Mouse (Mus musculus): ENCODE measurements at regions not wholly inside any gene's neighbourhood (a gene's known extent, or its start where the extent isn't known, plus 50 kb on each side); places are given as distances from the start of the nearest gene placed in this dataset.
A peak's percentile ranks its signal among the peaks of the same experiment; 100 is the strongest.

DNA sequence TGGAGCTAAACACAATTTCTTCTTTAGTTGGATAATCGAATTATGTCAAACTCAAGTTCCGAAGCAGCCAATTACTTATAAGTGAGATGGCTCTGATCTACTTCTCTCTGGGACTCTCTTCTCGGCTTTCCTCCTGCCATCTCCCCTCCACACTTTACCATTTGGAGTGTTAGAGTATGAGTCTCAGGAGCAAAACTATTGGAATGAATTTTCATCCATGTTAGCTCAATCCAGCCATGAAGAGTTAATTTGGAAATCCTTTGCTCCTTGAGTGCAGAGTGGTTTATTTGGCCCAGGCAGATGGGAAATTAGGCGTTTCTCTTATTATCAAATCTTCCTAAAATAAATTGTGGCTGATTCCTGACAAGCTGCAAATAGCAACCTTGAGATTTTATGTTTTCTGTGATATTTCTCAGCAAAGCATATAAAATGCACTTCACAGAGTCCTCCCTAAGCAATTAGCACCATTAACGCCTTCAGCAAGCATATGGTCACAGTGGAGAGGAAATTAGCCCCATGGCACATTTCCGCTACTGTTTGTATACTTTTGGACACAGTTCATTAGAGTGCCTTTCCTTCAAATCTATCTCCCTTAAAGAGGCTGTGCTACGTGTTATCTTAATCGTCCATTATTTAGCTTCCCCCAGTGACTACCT, 1189.1 kb downstream of the Fam181b start:
- Histone ChIP-seq H3K36me3 (replicated peaks; ENCODE audit: control insufficient read depth, insufficient read depth) (no peaks in the 10 kb centered on the region), H3K27ac (no peak overlapping the region), H3K4me3 (replicated peaks; ENCODE audit: low read length) (no peak overlapping the region), H3K9ac (no peak overlapping the region), H3K9me3 (ENCODE audit: control insufficient read depth, low read length) (no peaks in the 10 kb centered on the region), H3K27me3 (ENCODE audit: control insufficient read depth, insufficient read depth, low read length) (no peaks in the 10 kb centered on the region), H3K4me1 (replicated peaks; ENCODE audit: control insufficient read depth, insufficient read depth, low read length) (no peaks in the 10 kb centered on the region), H3K4me2 (replicated peaks) (no peak overlapping the region)
- peak; percentile 51; the same call in 1 of the 2 replicates for ATAC-seq (ENCODE audit: low FRiP score)
- 67% methylated on average over 8 of the region's 8 CpGs for WGBS
- DNase-seq (ENCODE audit: low spot score), result peak; percentile 18

DNA sequence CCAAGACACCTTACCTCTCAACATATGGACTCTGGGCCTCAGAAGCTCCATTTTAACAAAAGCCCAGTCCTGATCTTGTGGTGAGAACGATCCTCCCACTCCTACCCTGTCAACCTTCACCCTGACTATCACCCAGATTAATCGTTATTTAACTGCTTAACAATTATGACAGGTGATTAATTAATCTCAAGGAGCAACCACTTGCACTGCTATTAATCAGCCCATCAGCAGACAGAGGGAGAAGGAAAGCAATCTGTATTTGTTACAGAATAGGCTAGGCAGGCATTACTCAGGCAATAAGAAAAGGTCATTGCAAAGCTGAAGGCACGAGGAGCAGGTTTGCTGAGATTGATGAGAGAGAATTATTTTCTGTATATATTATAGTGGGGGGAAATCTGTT, 1201.9 kb downstream of the Fam181b start:
- ATAC-seq (ENCODE audit: low FRiP score), result peak; percentile 51; the same call in 1 of the 2 replicates
- Histone ChIP-seq H3K4me1 (replicated peaks; ENCODE audit: control insufficient read depth, insufficient read depth, low read length) (no peaks in the 10 kb centered on the region), H3K27me3 (ENCODE audit: control insufficient read depth, insufficient read depth, low read length) (no peaks in the 10 kb centered on the region), H3K4me2 (replicated peaks) (no peak overlapping the region), H3K9ac (no peak overlapping the region), H3K36me3 (replicated peaks; ENCODE audit: control insufficient read depth, insufficient read depth) (no peaks in the 10 kb centered on the region), H3K9me3 (ENCODE audit: control insufficient read depth, low read length) (no peaks in the 10 kb centered on the region), H3K4me3 (replicated peaks; ENCODE audit: low read length) (no peak overlapping the region), H3K27ac (peak overlapping the region; percentile 10; the same call in 1 of the 2 replicates)
- peak; percentile 32 for DNase-seq (ENCODE audit: low spot score)
- WGBS, result 39% methylated on average over 3 of the region's 3 CpGs

DNA sequence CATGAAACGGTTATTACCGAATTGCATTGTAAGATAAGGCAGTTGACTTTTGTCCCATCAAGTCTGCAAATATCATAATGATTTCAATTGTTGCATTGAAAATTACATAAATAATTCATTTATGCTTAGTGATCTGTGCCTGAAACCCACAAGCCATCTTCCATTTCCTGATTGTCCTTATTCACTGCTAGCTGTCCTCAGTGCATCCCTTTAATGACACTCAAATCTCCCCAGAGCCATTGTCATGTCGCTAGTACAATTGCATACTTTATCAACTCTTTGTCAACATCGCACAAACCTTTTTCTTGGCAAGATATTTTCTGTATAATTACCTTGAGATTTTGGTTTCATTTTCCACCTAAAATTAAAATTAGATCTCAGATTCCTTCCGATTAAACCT, 1202.3 kb downstream of the Fam181b start:
- no peak overlapping the region for H3K4me3 ChIP-seq (replicated peaks; ENCODE audit: low read length)
- H3K36me3 ChIP-seq (replicated peaks; ENCODE audit: control insufficient read depth, insufficient read depth), result no peaks in the 10 kb centered on the region
- H3K4me1 ChIP-seq (replicated peaks; ENCODE audit: control insufficient read depth, insufficient read depth, low read length), result no peaks in the 10 kb centered on the region
- 0 out of 2 replicates have a peak, but pooled peaks have one; percentile 24 for ATAC-seq (ENCODE audit: low FRiP score)
- H3K9me3 ChIP-seq (ENCODE audit: control insufficient read depth, low read length), result no peaks in the 10 kb centered on the region
- no peak overlapping the region for H3K4me2 ChIP-seq (replicated peaks)
- no peak overlapping the region for H3K9ac ChIP-seq
- WGBS, result 55% methylated on average over 5 of the region's 5 CpGs
- H3K27me3 ChIP-seq (ENCODE audit: control insufficient read depth, insufficient read depth, low read length), result no peaks in the 10 kb centered on the region
- DNase-seq (ENCODE audit: low spot score), result no peak
- H3K27ac ChIP-seq, result no peak overlapping the region

DNA sequence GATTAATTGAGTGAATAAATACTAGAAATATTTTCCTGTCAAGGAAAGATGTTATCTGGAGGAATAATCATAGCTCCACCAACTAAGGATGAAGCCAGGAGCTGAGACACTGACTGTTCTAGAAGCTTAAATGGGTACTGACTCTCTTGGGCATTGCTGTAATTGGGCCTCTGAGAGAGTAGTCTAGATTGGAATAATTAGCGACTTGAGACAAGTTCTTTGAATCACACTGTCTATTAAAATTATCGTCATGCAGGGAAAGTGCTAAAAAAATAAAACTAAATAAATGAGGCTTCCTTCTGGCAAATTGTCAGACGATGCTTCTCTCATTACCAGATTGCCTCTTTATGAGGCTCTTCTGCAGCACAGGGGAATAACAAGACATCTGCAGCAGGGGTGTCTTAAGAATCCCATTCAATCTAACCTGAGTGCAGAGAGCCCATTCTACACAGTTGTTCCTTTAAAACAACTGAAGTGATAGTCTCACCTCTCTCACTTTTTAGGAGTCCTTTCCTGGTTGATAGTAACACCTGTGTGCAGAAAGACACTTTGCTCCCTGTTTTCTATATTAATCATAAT, 1203.5 kb downstream of the Fam181b start:
- H3K9ac ChIP-seq, result no peak overlapping the region
- DNase-seq (ENCODE audit: low spot score) (peak; percentile 35), ATAC-seq (ENCODE audit: low FRiP score) (peak; percentile 60; the same call in 1 of the 2 replicates)
- H3K36me3 ChIP-seq (replicated peaks; ENCODE audit: control insufficient read depth, insufficient read depth), result no peaks in the 10 kb centered on the region
- no peaks in the 10 kb centered on the region for H3K27me3 ChIP-seq (ENCODE audit: control insufficient read depth, insufficient read depth, low read length)
- H3K9me3 ChIP-seq (ENCODE audit: control insufficient read depth, low read length), result no peaks in the 10 kb centered on the region
- H3K4me3 ChIP-seq (replicated peaks; ENCODE audit: low read length), result no peak overlapping the region
- no peaks in the 10 kb centered on the region for H3K4me1 ChIP-seq (replicated peaks; ENCODE audit: control insufficient read depth, insufficient read depth, low read length)
- H3K4me2 ChIP-seq (replicated peaks), result no peak overlapping the region
- WGBS, result 48% methylated on average over 3 of the region's 3 CpGs
- H3K27ac ChIP-seq, result no peak overlapping the region

DNA sequence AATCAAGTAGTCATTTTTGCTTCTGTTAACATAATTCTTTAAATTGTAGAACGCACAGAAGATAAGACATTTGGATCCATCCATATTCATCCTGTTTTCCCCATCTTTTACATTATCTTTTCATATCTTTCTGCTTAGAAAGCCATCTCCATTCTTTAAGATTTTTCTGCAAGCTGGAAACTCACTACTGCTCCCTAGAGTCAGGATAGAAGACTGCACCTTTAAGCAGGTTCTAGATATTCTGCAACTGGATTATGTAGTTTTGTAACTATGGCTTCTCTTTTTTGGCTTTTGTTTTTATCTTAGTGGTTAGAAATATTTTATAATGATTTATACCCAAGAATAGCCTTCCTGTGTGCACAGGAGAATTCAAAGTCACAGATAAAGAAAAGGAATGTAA, 1225.9 kb downstream of the Fam181b start:
- no peak overlapping the region for H3K4me3 ChIP-seq (replicated peaks; ENCODE audit: low read length)
- no peak overlapping the region for H3K4me2 ChIP-seq (replicated peaks)
- no peaks in the 10 kb centered on the region for H3K36me3 ChIP-seq (replicated peaks; ENCODE audit: control insufficient read depth, insufficient read depth)
- WGBS, result 76% methylated on average over 1 of the region's 1 CpGs
- no peaks in the 10 kb centered on the region for H3K9me3 ChIP-seq (ENCODE audit: control insufficient read depth, low read length)
- H3K9ac ChIP-seq, result no peak overlapping the region
- no peak overlapping the region for H3K27ac ChIP-seq
- DNase-seq (ENCODE audit: low spot score) (no peak), ATAC-seq (ENCODE audit: low FRiP score) (no peak)
- no peaks in the 10 kb centered on the region for H3K27me3 ChIP-seq (ENCODE audit: control insufficient read depth, insufficient read depth, low read length)
- H3K4me1 ChIP-seq (replicated peaks; ENCODE audit: control insufficient read depth, insufficient read depth, low read length), result no peaks in the 10 kb centered on the region

DNA sequence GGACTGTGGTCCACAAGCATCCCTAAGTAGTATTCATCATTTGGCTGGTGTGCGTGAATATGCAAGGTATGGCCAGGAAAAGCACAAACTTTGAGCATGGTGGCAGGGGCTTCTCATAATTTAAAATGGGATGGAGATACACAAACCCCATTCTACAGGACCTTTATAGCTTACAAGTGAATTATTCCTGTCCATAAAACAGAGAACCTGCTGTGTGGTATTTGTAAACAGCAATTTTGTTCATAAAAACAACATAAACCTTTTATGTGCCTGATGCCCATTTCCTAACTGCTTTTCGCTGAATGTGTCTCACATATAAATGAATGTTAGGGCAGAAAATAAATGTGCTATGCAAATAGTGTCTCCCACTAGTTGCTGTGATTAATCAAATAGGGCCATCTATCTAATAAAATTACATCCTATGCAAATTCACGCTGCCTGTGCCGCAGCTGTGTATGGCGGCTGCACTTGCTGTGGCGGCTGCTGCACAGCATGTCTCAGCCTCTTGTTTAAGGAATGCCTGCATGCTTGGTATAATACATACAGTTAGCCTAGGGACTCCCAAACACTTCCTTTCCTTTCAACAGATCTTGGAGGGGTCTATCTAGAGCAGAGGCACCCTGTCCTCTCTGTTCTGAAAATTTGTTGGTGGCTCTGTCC, 1235.4 kb downstream of the Fam181b start:
- DNase-seq (ENCODE audit: low spot score) (no peak), ATAC-seq (ENCODE audit: low FRiP score) (peak; percentile 53; the same call in 1 of the 2 replicates)
- no peaks in the 10 kb centered on the region for H3K9me3 ChIP-seq (ENCODE audit: control insufficient read depth, low read length)
- no peak overlapping the region for H3K27ac ChIP-seq
- WGBS, result 66% methylated on average over 6 of the region's 6 CpGs
- no peak overlapping the region for H3K4me3 ChIP-seq (replicated peaks; ENCODE audit: low read length)
- H3K4me2 ChIP-seq (replicated peaks), result no peak overlapping the region
- H3K36me3 ChIP-seq (replicated peaks; ENCODE audit: control insufficient read depth, insufficient read depth), result no peaks in the 10 kb centered on the region
- H3K4me1 ChIP-seq (replicated peaks; ENCODE audit: control insufficient read depth, insufficient read depth, low read length), result no peaks in the 10 kb centered on the region
- H3K9ac ChIP-seq, result no peak overlapping the region
- no peaks in the 10 kb centered on the region for H3K27me3 ChIP-seq (ENCODE audit: control insufficient read depth, insufficient read depth, low read length)

DNA sequence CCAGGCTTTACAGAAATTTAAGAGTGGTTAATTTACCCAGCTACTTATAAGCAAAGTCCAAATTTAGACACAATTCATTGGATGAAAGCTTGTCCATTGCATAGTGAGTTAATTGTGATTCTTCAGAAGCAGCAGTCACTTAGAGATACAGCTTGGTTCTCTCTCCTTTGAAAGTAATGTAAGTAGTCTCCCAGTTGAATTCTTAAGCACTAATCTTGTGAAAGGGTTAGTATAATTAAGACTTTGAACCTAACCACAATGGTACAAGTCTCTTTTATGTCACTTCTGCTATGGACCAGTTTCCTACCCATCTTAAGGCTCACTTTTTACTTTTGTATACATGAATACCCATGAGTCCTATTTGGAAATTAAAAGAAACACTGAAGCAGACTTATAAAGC, 1252.9 kb downstream of the Fam181b start:
- Histone ChIP-seq H3K36me3 (replicated peaks; ENCODE audit: control insufficient read depth, insufficient read depth) (no peaks in the 10 kb centered on the region), H3K9ac (no peak overlapping the region), H3K27ac (no peak overlapping the region), H3K4me3 (replicated peaks; ENCODE audit: low read length) (no peak overlapping the region), H3K4me1 (replicated peaks; ENCODE audit: control insufficient read depth, insufficient read depth, low read length) (no peaks in the 10 kb centered on the region), H3K27me3 (ENCODE audit: control insufficient read depth, insufficient read depth, low read length) (no peaks in the 10 kb centered on the region), H3K4me2 (replicated peaks) (no peak overlapping the region), H3K9me3 (ENCODE audit: control insufficient read depth, low read length) (no peaks in the 10 kb centered on the region)
- no peak for ATAC-seq (ENCODE audit: low FRiP score)
- DNase-seq (ENCODE audit: low spot score), result no peak
